Mouse (Mus musculus): ENCODE measurements around the gene Emc10. TPM values are rescaled to one million over a fixed set of nuclear protein-coding genes. Genes with fewer than 3 reads are reported as not detected.

Emc10 gene
- polyA plus RNA-seq, 1 experiment: 111 TPM

DNA sequence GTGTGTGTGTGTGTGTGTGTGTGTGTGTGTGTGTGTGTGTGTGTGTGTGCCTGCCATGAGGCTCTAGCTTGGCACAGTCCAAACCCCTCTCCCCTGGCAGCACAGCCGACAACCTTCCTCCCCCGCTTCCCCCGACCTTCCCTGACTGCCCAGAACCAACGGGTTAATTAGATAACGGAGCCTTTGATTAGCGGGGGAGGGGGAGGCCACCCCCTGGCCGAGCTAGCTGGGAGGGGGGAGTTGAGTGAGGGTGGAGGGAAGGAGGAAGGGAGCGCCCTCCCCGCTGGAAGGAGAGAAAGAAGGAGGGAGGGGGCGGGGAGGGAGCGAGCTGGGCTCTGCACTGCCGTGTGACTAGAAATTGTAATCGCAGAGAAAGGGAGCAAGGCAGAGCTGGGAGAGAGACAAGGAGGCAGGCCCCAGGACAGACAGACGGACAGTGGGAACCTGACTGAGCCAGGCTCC, 54.6 kb downstream of the Emc10 start:
- Histone ChIP-seq H3K4me1 (ENCODE audit: control insufficient read depth, insufficient read depth, low read length) (no peaks in the 10 kb centered on the region), H3K27ac (ENCODE audit: insufficient read depth, low read length) (no peak overlapping the region), H3K4me3 (ENCODE audit: insufficient read depth, low read length) (no peak overlapping the region)
- TF ChIP-seq CTCF (IDR thresholded peaks at IDR 0.05; ENCODE audit: borderline replicate concordance, insufficient read depth, low read length): no peak

DNA sequence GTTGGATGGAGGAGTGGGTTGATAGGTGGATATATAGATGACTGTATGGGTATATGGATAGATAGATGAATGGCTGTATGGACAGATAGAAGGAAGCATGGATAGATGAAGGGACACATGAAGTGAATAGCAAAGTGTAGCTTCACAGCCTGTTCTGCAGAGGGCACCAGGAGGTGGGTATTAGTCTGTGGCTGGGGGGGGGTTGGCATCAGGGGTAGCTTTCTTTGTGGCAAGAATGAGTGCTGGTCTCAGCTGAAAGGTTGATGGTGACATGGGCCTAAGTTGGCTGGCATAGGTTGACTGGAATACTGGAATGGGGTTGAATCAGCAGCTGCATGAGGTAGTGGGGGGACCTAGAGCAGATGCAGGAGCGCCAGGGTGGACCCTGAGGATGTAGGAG, 55.1 kb downstream of the Emc10 start:
- H3K4me3 ChIP-seq (ENCODE audit: insufficient read depth, low read length): no peak overlapping the region

DNA sequence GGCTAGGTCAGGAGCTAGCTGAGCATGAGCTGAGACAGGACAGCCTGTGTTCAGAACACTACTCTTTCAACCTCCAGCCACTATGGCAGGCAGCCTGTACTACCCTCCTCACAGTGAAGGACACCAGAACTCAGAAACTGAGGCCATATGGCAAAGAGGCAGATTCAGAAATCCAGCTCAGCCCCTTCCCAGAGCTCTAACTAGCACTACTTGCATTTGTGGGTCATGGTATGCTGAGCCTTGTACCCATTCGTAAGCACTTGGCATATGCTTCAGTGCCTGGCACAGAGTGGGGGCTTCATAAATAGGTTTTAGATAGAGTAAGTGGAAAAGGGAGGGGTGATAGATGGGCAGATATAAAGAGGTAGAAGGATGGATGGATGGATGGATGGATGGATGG, 55.9 kb downstream of the Emc10 start:
- Histone ChIP-seq H3K4me3 (ENCODE audit: insufficient read depth, low read length) (no peak overlapping the region), H3K4me1 (ENCODE audit: control insufficient read depth, insufficient read depth, low read length) (no peaks in the 10 kb centered on the region), H3K27ac (ENCODE audit: insufficient read depth, low read length) (no peak overlapping the region)
- no peak for TF ChIP-seq POLR2A (IDR thresholded peaks at IDR 0.05; ENCODE audit: low read depth, low read length)
- TF ChIP-seq CTCF (IDR thresholded peaks at IDR 0.05; ENCODE audit: borderline replicate concordance, insufficient read depth, low read length): no peak

More for the DNA sequence above, 55.1 kb downstream of the Emc10 start:
- no peak overlapping the region for H3K27ac ChIP-seq (ENCODE audit: insufficient read depth, low read length)
- no peak for TF ChIP-seq CTCF (IDR thresholded peaks at IDR 0.05; ENCODE audit: borderline replicate concordance, insufficient read depth, low read length)
- no peak for TF ChIP-seq POLR2A (IDR thresholded peaks at IDR 0.05; ENCODE audit: low read depth, low read length)
- no peaks in the 10 kb centered on the region for H3K4me1 ChIP-seq (ENCODE audit: control insufficient read depth, insufficient read depth, low read length)

Other genes starting within 250 kb of the Emc10 start
- gene 1700028J19Rik, start 249.8 kb downstream of the Emc10 start, polyA plus RNA-seq (2011; ENCODE audit: insufficient read length, low read depth, missing spikeins): 0.75 and 1.1 TPM in 2 replicates
- gene 2410002F23Rik, start 249.8 kb downstream of the Emc10 start, polyA plus RNA-seq (2011; ENCODE audit: insufficient read length, low read depth, missing spikeins): 71.4 and 78.0 TPM in 2 replicates
- not detected in 2 replicates for gene Acp4, start 239.2 kb downstream of the Emc10 start, polyA plus RNA-seq (2011; ENCODE audit: insufficient read length, low read depth, missing spikeins)
- not detected in 2 replicates for gene Gm15517, start 235.1 kb downstream of the Emc10 start, polyA plus RNA-seq (2011; ENCODE audit: insufficient read length, low read depth, missing spikeins)
- gene Clec11a, start 189.6 kb downstream of the Emc10 start, polyA plus RNA-seq (2011; ENCODE audit: insufficient read length, low read depth, missing spikeins): 2.6 and 13.4 TPM in 2 replicates
- 1.1 and 2.6 TPM in 2 replicates for gene Shank1, start 186.3 kb downstream of the Emc10 start, polyA plus RNA-seq (2011; ENCODE audit: insufficient read length, low read depth, missing spikeins)
- gene Syt3, start 112.4 kb downstream of the Emc10 start, polyA plus RNA-seq (2011; ENCODE audit: insufficient read length, low read depth, missing spikeins): 0.18 and 0.25 TPM in 2 replicates
- gene 1700008O03Rik, start 110.7 kb downstream of the Emc10 start, polyA plus RNA-seq (2011; ENCODE audit: insufficient read length, low read depth, missing spikeins): not detected in 2 replicates
- 0.32 TPM in 1 of 2 replicates, not detected in the other for gene Lrrc4b, start 67.5 kb downstream of the Emc10 start, polyA plus RNA-seq (2011; ENCODE audit: insufficient read length, low read depth, missing spikeins)
- gene Aspdh, start 31.1 kb downstream of the Emc10 start, polyA plus RNA-seq (2011; ENCODE audit: insufficient read length, low read depth, missing spikeins): not detected in 2 replicates
- 53.0 and 53.9 TPM in 2 replicates for gene Josd2, start 28.5 kb downstream of the Emc10 start, polyA plus RNA-seq (2011; ENCODE audit: insufficient read length, low read depth, missing spikeins)
- gene Fam71e1, start 52 bp upstream of the Emc10 start, polyA plus RNA-seq (2011; ENCODE audit: insufficient read length, low read depth, missing spikeins): 2.7 and 4.4 TPM in 2 replicates
- gene Mybpc2, start 28.1 kb upstream of the Emc10 start, polyA plus RNA-seq (2011; ENCODE audit: insufficient read length, low read depth, missing spikeins): not detected in 2 replicates
- gene Spib, start 35.5 kb upstream of the Emc10 start, polyA plus RNA-seq (2011; ENCODE audit: insufficient read length, low read depth, missing spikeins): not detected in 2 replicates
- 21.1 and 23.7 TPM in 2 replicates for gene Pold1, start 52.3 kb upstream of the Emc10 start, polyA plus RNA-seq (2011; ENCODE audit: insufficient read length, low read depth, missing spikeins)
- 55.1 and 58.4 TPM in 2 replicates for gene Nr1h2, start 57.4 kb upstream of the Emc10 start, polyA plus RNA-seq (2011; ENCODE audit: insufficient read length, low read depth, missing spikeins)
- gene Napsa, start 75.9 kb upstream of the Emc10 start, polyA plus RNA-seq (2011; ENCODE audit: insufficient read length, low read depth, missing spikeins): not detected in 2 replicates
- gene Kcnc3, start 94.1 kb upstream of the Emc10 start, polyA plus RNA-seq (2011; ENCODE audit: insufficient read length, low read depth, missing spikeins): 0.27 and 0.51 TPM in 2 replicates
- gene Myh14, start 174.3 kb upstream of the Emc10 start, polyA plus RNA-seq (2011; ENCODE audit: insufficient read length, low read depth, missing spikeins): not detected in 2 replicates
- not detected in 2 replicates for gene Izumo2, start 212.2 kb upstream of the Emc10 start, polyA plus RNA-seq (2011; ENCODE audit: insufficient read length, low read depth, missing spikeins)

Measured in embryonic fibroblast, embryonic 13.5 days (primary cell).